Mouse (Mus musculus) MEL (cell line): ENCODE data around the gene Prkar1b. TPM values are rescaled to one million over a fixed set of nuclear protein-coding genes. Genes with fewer than 3 reads are reported as not detected.

ENCODE experiments used
- DNase-seq: peaks from one replicate; pipeline ENCODE4 v3.0.0; 2011; ENCODE audit warnings: low read depth, low spot score
- H3K27ac ChIP-seq: 2 replicates; pipeline ENCODE4 v1.5.1; 2012; ENCODE audit warnings: low read depth, mild to moderate bottlenecking, control low read depth, low read length, moderate library complexity; ENCODE audit not compliant: control insufficient read depth
- H3K27me3 ChIP-seq, 2 experiments: fragments of 150-350 bp in 1 of 2; sonication (generic) in 1 of 2; 2 replicates each; pipeline ENCODE4 v1.6.1; 2012; ENCODE audit warnings: low read length in 2 of 2, mild to moderate bottlenecking in 2 of 2, improper control_type of control experiment in 1 of 2, moderate library complexity in 1 of 2; ENCODE audit not compliant: insufficient read depth in 2 of 2, control insufficient read depth in 1 of 2
- H3K36me3 ChIP-seq, 2 experiments: 2 replicates each; pipeline ENCODE4 v1.6.1; 2012 to 2014; ENCODE audit warnings: low read length in 2 of 2, improper control_type of control experiment in 1 of 2, inconsistent platforms in 1 of 2, mild to moderate bottlenecking in 1 of 2; ENCODE audit not compliant: insufficient read depth in 2 of 2, control insufficient read depth in 1 of 2
- H3K4me1 ChIP-seq, 2 experiments: fragments of 150-350 bp in 1 of 2; sonication (generic) in 1 of 2; 2 replicates each; pipeline ENCODE4 v1.6.1; 2012; ENCODE audit warnings: low read length in 2 of 2, improper control_type of control experiment in 1 of 2, mild to moderate bottlenecking in 1 of 2; ENCODE audit not compliant: insufficient read depth in 2 of 2, control insufficient read depth in 1 of 2
- H3K4me3 ChIP-seq, 2 experiments: fragments of 150-350 bp in 1 of 2; sonication (generic) in 1 of 2; 2 replicates each; pipeline ENCODE4 v1.5.1; 2012; ENCODE audit warnings: low read depth in 2 of 2, low read length in 2 of 2, mild to moderate bottlenecking in 2 of 2, moderate library complexity in 2 of 2, control low read depth in 1 of 2, improper control_type of control experiment in 1 of 2; ENCODE audit not compliant: control insufficient read depth in 1 of 2, insufficient read depth in 1 of 2
- H3K79me2 ChIP-seq: 2 replicates; pipeline ENCODE4 v1.6.1; 2012; ENCODE audit warnings: mild to moderate bottlenecking, low read length, moderate library complexity; ENCODE audit not compliant: control insufficient read depth, poor library complexity, insufficient read depth
- H3K9ac ChIP-seq: 2 replicates; pipeline ENCODE4 v1.6.1; 2012; ENCODE audit warnings: low read depth, mild to moderate bottlenecking, control low read depth, low read length, moderate library complexity; ENCODE audit not compliant: control insufficient read depth, poor library complexity, severe bottlenecking
- H3K9me3 ChIP-seq: fragments of 150-350 bp; sonication (generic); replicated peaks from 2 replicates; pipeline ENCODE4 v1.6.1; 2012; ENCODE audit warnings: mild to moderate bottlenecking, low read length, improper control_type of control experiment, moderate library complexity; ENCODE audit not compliant: insufficient read depth
- BHLHE40 ChIP-seq: IDR thresholded peaks from 2 replicates; pipeline ENCODE4 v1.6.1; 2012; ENCODE audit warnings: low read depth, mild to moderate bottlenecking, inconsistent platforms, low read length, improper control_type of control experiment, borderline replicate concordance
- CHD1 ChIP-seq: IDR thresholded peaks from 2 replicates; pipeline ENCODE4 v1.6.1; 2012; ENCODE audit warnings: low read depth, mild to moderate bottlenecking, inconsistent platforms, low read length, improper control_type of control experiment
- CHD2 ChIP-seq: IDR thresholded peaks from 2 replicates; pipeline ENCODE4 v1.6.1; 2011; ENCODE audit warnings: low read length, improper control_type of control experiment
- CTCF ChIP-seq, 3 experiments: IDR thresholded peaks in 2 of 3; conservative IDR thresholded peaks in 1 of 3; 2 replicates each; pipeline ENCODE4 v1.5.1; 2011 to 2012; ENCODE audit warnings: low read length in 3 of 3, low read depth in 2 of 3, mild to moderate bottlenecking in 2 of 3, improper control_type of control experiment in 1 of 3, inconsistent platforms in 1 of 3, mixed read lengths in 1 of 3, moderate library complexity in 1 of 3; ENCODE audit not compliant: control insufficient read depth in 1 of 3, insufficient read depth in 1 of 3, poor library complexity in 1 of 3, severe bottlenecking in 1 of 3
- EP300 ChIP-seq, 2 experiments: IDR thresholded peaks; 2 replicates each; pipeline ENCODE4 v1.6.1; 2011; ENCODE audit warnings: improper control_type of control experiment in 2 of 2, low read length in 2 of 2, low read depth in 1 of 2, mild to moderate bottlenecking in 1 of 2
- ETS1 ChIP-seq: IDR thresholded peaks from 2 replicates; pipeline ENCODE4 v1.6.1; 2012; ENCODE audit warnings: low read depth, mild to moderate bottlenecking, inconsistent platforms, low read length, improper control_type of control experiment, moderate library complexity
- GABPA ChIP-seq: IDR thresholded peaks from 2 replicates; pipeline ENCODE4 v1.6.1; 2012; ENCODE audit warnings: low read depth, mild to moderate bottlenecking, inconsistent platforms, low read length, improper control_type of control experiment, moderate library complexity
- GATA1 ChIP-seq: IDR thresholded peaks from 2 replicates; pipeline ENCODE4 v1.6.1; 2011; ENCODE audit warnings: low read depth, low read length, improper control_type of control experiment
- KAT2A ChIP-seq: conservative IDR thresholded peaks from 2 replicates; pipeline ENCODE4 v1.6.1; 2012; ENCODE audit warnings: low read depth, low read length, improper control_type of control experiment, inconsistent platforms
- MAFK ChIP-seq: IDR thresholded peaks from 2 replicates; pipeline ENCODE4 v1.6.1; 2011; ENCODE audit warnings: low read depth, mild to moderate bottlenecking, low read length, improper control_type of control experiment, borderline replicate concordance
- MAX ChIP-seq: IDR thresholded peaks from 2 replicates; pipeline ENCODE4 v1.6.1; 2011; ENCODE audit warnings: low read length, improper control_type of control experiment
- MXI1 ChIP-seq: IDR thresholded peaks from 2 replicates; pipeline ENCODE4 v1.6.1; 2011; ENCODE audit warnings: mild to moderate bottlenecking, low read depth, low read length, improper control_type of control experiment
- MYC ChIP-seq: IDR thresholded peaks from 2 replicates; pipeline ENCODE4 v1.6.1; 2011; ENCODE audit warnings: low read depth, mild to moderate bottlenecking, low read length, improper control_type of control experiment, moderate library complexity
- NELFE ChIP-seq: IDR thresholded peaks from 2 replicates; pipeline ENCODE4 v1.6.1; 2011; ENCODE audit warnings: low read depth, low read length, improper control_type of control experiment
- NRF1 ChIP-seq: IDR thresholded peaks from 2 replicates; pipeline ENCODE4 v1.6.1; 2014; ENCODE audit warnings: low read depth, mild to moderate bottlenecking, inconsistent platforms, low read length, improper control_type of control experiment, moderate library complexity; ENCODE audit not compliant: poor library complexity, insufficient read depth, severe bottlenecking
- POLR2A ChIP-seq, 2 experiments: IDR thresholded peaks; 2 replicates each; pipeline ENCODE4 v1.6.1; 2011 to 2012; ENCODE audit warnings: low read length in 2 of 2, mild to moderate bottlenecking in 2 of 2, control low read depth in 1 of 2, improper control_type of control experiment in 1 of 2, low read depth in 1 of 2, moderate library complexity in 1 of 2; ENCODE audit not compliant: control insufficient read depth in 1 of 2, insufficient read depth in 1 of 2, poor library complexity in 1 of 2
- POLR2AphosphoS2 ChIP-seq: IDR thresholded peaks from 2 replicates; pipeline ENCODE4 v1.6.1; 2011; ENCODE audit warnings: low read length, improper control_type of control experiment
- POLR2AphosphoS5 ChIP-seq: IDR thresholded peaks from 2 replicates; pipeline ENCODE4 v1.6.1; 2012; ENCODE audit warnings: low read depth, borderline replicate concordance, mild to moderate bottlenecking, inconsistent platforms, low read length, moderate library complexity, mixed read lengths
- RAD21 ChIP-seq: IDR thresholded peaks from 2 replicates; pipeline ENCODE4 v1.6.1; 2011; ENCODE audit warnings: mild to moderate bottlenecking, low read depth, low read length, improper control_type of control experiment
- TBP ChIP-seq: IDR thresholded peaks from 2 replicates; pipeline ENCODE4 v1.8.0; 2011; ENCODE audit warnings: low read depth, low read length, improper control_type of control experiment
- UBTF ChIP-seq: IDR thresholded peaks from 2 replicates; pipeline ENCODE4 v1.6.1; 2012; ENCODE audit warnings: low read depth, mild to moderate bottlenecking, inconsistent platforms, low read length, improper control_type of control experiment, moderate library complexity, borderline replicate concordance; ENCODE audit not compliant: insufficient read depth
- polyA plus RNA-seq, 2 experiments: library from polyadenylated mRNA; stranded (reverse) in 1 of 2; unstranded in 1 of 2; fragments of >175 nt in 1 of 2; fragments of >200 nt in 1 of 2; gene quantifications; 2 replicates each; pipeline versions ENCODE4 v1.2.1 to v1.2.4; 2012; ENCODE audit warnings: low replicate concordance in 2 of 2, low read depth in 1 of 2; ENCODE audit not compliant: insufficient read length in 2 of 2, insufficient read depth in 1 of 2, missing spikeins in 1 of 2
- total RNA-seq: library from RNA; depleted of rRNA; stranded (reverse); fragments of 300-350 nt; gene quantifications from 2 replicates; pipeline ENCODE4 v1.2.3, GENCODE M21; 2012

The Prkar1b gene
- total and polyA plus RNA-seq, 3 experiments, result not detected

GRCm38 (mm10) chr5:139024351-139025105 is 125.3 kb downstream of the Prkar1b start:
- Histone ChIP-seq H3K79me2 (no peaks in the 10 kb centered on the region), H3K36me3 (no peaks in the 10 kb centered on the region), H3K4me1 (no peaks in the 10 kb centered on the region), H3K27ac (no peak overlapping the region), H3K4me3 (no peak overlapping the region), H3K9me3 (no peaks in the 10 kb centered on the region), H3K9ac (no peak overlapping the region), H3K27me3 (no peaks in the 10 kb centered on the region)
- no peak for TF ChIP-seq GATA1
- TF ChIP-seq EP300 (IDR thresholded peaks at IDR 0.05; ENCODE audit: low read depth in 1 of 2, low read length in 2 of 2), result no peak
- TF ChIP-seq CHD1, result no peak
- no peak for TF ChIP-seq NRF1
- TF ChIP-seq CHD2, result no peak
- no peak for TF ChIP-seq NELFE
- no peak for TF ChIP-seq UBTF
- no peak for DNase-seq

GRCm38 (mm10) chr5:139020595-139020994 is 129.2 kb downstream of the Prkar1b start:
- Histone ChIP-seq H3K27me3 (no peaks in the 10 kb centered on the region), H3K79me2 (no peaks in the 10 kb centered on the region), H3K4me3 (no peak overlapping the region), H3K36me3 (no peaks in the 10 kb centered on the region), H3K9me3 (no peaks in the 10 kb centered on the region), H3K27ac (no peak overlapping the region), H3K4me1 (no peaks in the 10 kb centered on the region), H3K9ac (no peak overlapping the region)
- TF ChIP-seq NRF1 (no peak), MAFK (no peak), BHLHE40 (no peak), KAT2A (no peak), RAD21 (no peak), POLR2A (IDR thresholded peaks at IDR 0.05; ENCODE audit: control insufficient read depth in 1 of 2, insufficient read depth in 1 of 2, low read depth in 1 of 2, low read length in 2 of 2, poor library complexity in 1 of 2) (no peak), GATA1 (no peak), UBTF (no peak), TBP (no peak), POLR2AphosphoS2 (no peak), MXI1 (no peak), ETS1 (no peak), MYC (no peak), MAX (no peak), CTCF (IDR thresholded peaks at IDR 0.05 in 2 of 3, conservative IDR thresholded peaks at IDR 0.05 in 1 of 3; ENCODE audit: control insufficient read depth in 1 of 3, insufficient read depth in 1 of 3, low read depth in 2 of 3, low read length in 3 of 3, poor library complexity in 1 of 3, severe bottlenecking in 1 of 3) (no peak), POLR2AphosphoS5 (no peak), GABPA (no peak)
- no peak for DNase-seq
